Mouse (Mus musculus): ENCODE data around the gene Epn2. TPM values are rescaled to one million over a fixed set of nuclear protein-coding genes. Genes with fewer than 3 reads are reported as not detected.

Gene Epn2
- polyA plus RNA-seq, 1 experiment from 2014 or later, result 78.0 TPM

DNA sequence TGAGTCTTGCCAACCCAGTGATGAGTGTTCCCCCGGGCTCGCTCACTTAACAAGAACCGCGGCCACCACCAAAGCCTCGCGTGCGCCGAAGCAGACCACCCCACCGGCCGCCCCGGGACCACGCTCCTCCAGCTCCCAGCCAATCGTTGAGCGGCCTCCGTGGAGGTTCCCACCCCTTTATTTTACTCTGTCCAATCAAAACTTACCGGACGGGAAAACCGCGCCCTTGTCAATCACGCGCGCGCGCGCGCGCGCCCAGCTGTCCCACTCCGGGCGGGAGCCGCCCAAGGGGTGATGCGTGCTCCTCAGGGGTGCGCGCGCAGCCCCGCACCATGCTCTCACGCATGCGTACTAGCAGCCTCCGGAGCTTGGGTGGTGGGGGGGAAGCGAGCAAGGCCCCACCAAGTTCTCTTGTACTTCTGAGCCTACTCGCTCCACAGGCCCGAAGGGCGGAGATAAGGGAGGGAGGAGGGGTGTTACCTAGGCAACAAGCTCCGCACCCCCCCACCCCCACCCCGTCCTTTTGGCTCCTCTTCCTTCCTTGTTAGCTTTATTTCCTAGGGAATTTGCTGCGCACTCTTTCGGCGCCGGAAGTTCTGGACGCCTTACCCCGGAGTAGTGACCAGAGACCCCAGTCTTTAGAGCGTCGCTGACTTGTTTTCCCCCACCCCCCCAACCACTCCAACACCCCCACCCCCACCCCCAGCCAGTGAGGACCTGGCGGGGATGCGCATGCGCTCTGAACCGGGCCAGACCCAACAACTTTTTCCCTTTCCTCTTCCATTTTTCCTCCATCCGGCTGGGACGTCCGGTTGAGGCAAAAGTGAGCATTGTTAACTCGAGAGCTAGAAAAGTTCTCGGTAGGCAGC is 85.1 kb downstream of the Epn2 start, which contains the start of gene Mapk7:
Mapk7 (minus strand) TSS at position 278 of the 869 bp plus-strand sequence.
- Histone ChIP-seq H3K36me3 (ENCODE audit: control insufficient read depth, insufficient read depth, low read length) (peaks cover 18% of the 10 kb centered on the region), H3K4me1 (ENCODE audit: control insufficient read depth, insufficient read depth, low read length) (peaks cover 14% of the 10 kb centered on the region), H3K4me2 (ENCODE audit: low read length) (peak within 1 kb of the TSS; percentile 86), H3K4me3 (ENCODE audit: low read depth, low read length) (peak within 1 kb of the TSS; percentile 92), H3K27ac (ENCODE audit: low read length) (peak within 1 kb of the TSS; percentile 91), H3K27me3 (ENCODE audit: control insufficient read depth, insufficient read depth, low read depth, low read length) (no peaks in the 10 kb centered on the region), H3K9ac (ENCODE audit: low read depth, low read length) (peak within 1 kb of the TSS; percentile 92), H3K9me3 (replicated peaks; ENCODE audit: control insufficient read depth, low read length, poor library complexity, severe bottlenecking) (no peaks in the 10 kb centered on the region)
- peak; percentile 97 for ATAC-seq
- under 1% methylated on average over 58 of the region's 62 CpGs for WGBS

DNA sequence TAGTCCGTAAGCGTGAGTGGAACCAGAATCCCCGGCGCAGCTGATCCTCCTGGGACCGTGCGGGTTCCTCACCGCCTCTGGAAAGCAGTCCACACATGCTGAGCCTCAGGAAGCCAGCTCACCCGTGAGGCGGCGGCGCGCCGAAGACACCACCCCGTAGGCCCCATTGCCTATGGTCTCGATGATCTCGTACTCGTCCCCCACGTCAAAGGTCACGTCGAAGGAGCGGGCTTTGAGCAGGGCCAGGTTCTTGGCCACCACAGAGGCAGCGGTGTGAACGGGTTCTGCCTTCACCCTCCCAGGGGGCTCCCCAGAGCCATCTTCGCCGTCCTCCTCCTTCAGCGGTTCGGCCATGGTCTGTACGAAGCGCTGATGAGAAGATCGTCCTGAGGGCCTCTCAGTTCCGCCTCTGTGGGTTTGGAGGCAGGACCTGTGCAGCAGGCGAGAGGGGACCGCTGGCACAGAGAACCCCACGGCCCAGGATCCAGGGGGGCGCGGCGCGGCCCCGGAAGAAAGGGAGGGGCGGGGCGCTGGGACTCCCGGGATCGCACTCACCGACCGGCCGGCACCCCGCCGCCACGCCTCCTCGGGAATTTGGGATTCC is 85.9 kb downstream of the Epn2 start:
- peaks cover 20% of the 10 kb centered on the region for H3K36me3 ChIP-seq (ENCODE audit: control insufficient read depth, insufficient read depth, low read length)
- peak overlapping the region; percentile 92 for H3K9ac ChIP-seq (ENCODE audit: low read depth, low read length)
- H3K27me3 ChIP-seq (ENCODE audit: control insufficient read depth, insufficient read depth, low read depth, low read length), result no peaks in the 10 kb centered on the region
- ATAC-seq, result peak; percentile 79
- H3K4me1 ChIP-seq (ENCODE audit: control insufficient read depth, insufficient read depth, low read length), result peaks cover 14% of the 10 kb centered on the region
- no peaks in the 10 kb centered on the region for H3K9me3 ChIP-seq (replicated peaks; ENCODE audit: control insufficient read depth, low read length, poor library complexity, severe bottlenecking)
- peak overlapping the region; percentile 91 for H3K27ac ChIP-seq (ENCODE audit: low read length)
- H3K4me3 ChIP-seq (ENCODE audit: low read depth, low read length), result peak overlapping the region; percentile 92
- H3K4me2 ChIP-seq (ENCODE audit: low read length), result peak overlapping the region; percentile 86
- WGBS, result under 1% methylated on average over 42 of the region's 50 CpGs

DNA sequence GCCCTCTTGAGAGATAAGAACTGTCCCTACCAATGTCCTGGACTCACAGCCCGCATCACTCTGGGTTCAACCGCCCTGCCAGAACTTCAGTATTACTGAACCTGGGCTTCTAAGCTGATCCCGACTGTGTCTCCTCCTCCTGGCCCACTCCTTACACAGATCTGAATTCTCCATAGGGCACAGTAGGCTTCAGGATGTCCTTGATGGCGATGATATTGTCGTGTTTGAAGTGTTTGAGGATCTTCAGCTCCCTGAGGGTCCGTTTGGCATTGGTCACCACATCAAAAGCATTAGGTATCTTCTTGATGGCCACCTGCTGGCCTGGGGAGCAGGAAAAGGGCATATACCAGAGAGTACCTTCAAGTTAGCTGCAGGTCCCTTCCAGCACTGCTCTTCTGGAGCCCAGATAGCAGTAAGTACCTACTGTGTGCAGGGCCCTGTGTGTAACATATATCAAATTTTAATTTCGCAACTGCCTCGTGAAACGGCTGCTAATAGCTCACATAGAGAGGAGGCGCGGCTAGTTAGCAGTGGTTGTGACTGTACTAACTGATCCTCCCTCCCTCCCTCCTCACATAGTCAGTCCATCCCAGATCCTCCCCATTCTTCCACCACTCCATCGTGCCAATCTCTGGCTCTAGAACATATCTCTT is 86.6 kb downstream of the Epn2 start:
- H3K4me1 ChIP-seq (ENCODE audit: control insufficient read depth, insufficient read depth, low read length), result peaks cover 14% of the 10 kb centered on the region
- no peaks in the 10 kb centered on the region for H3K27me3 ChIP-seq (ENCODE audit: control insufficient read depth, insufficient read depth, low read depth, low read length)
- peak overlapping the region; percentile 92 for H3K4me3 ChIP-seq (ENCODE audit: low read depth, low read length)
- H3K9me3 ChIP-seq (replicated peaks; ENCODE audit: control insufficient read depth, low read length, poor library complexity, severe bottlenecking), result no peaks in the 10 kb centered on the region
- ATAC-seq, result no peak
- H3K4me2 ChIP-seq (ENCODE audit: low read length), result peak overlapping the region; percentile 86
- WGBS, result 77% methylated on average over 12 of the region's 12 CpGs
- peak overlapping the region; percentile 92 for H3K9ac ChIP-seq (ENCODE audit: low read depth, low read length)
- H3K36me3 ChIP-seq (ENCODE audit: control insufficient read depth, insufficient read depth, low read length), result peaks cover 27% of the 10 kb centered on the region
- H3K27ac ChIP-seq (ENCODE audit: low read length), result peak overlapping the region; percentile 91; the same call in 1 of the 2 replicates

DNA sequence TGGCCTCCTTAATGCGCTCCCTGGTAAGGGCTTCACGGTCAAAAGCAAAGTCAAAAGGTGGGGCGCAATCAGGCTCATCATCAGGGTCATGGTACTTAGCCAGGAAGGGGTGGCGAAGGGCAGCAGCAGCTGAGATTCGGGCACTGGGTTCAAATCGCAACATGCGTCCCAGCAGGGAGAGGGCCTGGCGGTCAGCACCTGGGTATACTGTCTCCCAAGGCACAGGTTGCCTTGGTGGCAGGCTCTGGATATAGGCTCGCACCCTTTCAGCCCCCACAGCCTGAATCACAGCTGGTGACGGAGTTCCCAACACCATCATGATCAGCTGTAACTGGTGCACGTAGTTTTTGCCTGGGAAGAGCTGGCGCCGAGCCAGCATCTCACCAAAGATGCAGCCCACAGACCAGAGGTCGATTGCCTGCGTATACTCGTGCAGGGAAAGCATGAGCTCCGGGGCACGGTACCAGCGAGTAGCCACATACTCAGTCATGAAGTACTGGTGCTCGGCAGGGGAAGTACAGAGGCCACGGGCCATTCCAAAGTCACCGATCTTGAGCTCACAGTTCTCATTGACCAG is 88.5 kb downstream of the Epn2 start:
- ATAC-seq, result no peak
- Histone ChIP-seq H3K4me2 (ENCODE audit: low read length) (no peak overlapping the region), H3K9ac (ENCODE audit: low read depth, low read length) (no peak overlapping the region), H3K4me3 (ENCODE audit: low read depth, low read length) (no peak overlapping the region), H3K27ac (ENCODE audit: low read length) (no peak overlapping the region), H3K4me1 (ENCODE audit: control insufficient read depth, insufficient read depth, low read length) (peaks cover 14% of the 10 kb centered on the region), H3K36me3 (ENCODE audit: control insufficient read depth, insufficient read depth, low read length) (peaks cover 29% of the 10 kb centered on the region), H3K27me3 (ENCODE audit: control insufficient read depth, insufficient read depth, low read depth, low read length) (no peaks in the 10 kb centered on the region), H3K9me3 (replicated peaks; ENCODE audit: control insufficient read depth, low read length, poor library complexity, severe bottlenecking) (no peaks in the 10 kb centered on the region)
- WGBS, result 91% methylated on average over 22 of the region's 22 CpGs

DNA sequence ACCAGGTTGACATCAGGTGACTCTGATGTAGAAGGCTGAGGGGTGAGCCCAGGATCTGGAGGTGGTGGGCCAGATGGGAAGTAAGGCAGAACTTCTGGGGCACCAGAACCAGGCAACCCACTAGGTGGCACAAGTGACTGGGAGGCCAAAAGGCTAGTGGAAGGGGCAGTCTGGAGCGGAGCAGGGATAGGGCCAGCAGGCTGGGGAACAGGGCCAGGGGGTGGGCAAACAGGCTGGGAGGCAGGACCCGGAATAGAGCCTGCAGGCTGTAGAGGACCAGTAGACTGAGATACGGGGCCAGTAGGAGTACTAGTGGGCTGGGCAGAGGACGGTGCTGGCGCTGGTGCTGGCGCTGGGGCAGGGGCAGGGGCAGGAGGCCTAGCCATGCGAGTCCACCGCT is 89.6 kb downstream of the Epn2 start:
- H3K27me3 ChIP-seq (ENCODE audit: control insufficient read depth, insufficient read depth, low read depth, low read length), result no peaks in the 10 kb centered on the region
- no peak overlapping the region for H3K4me3 ChIP-seq (ENCODE audit: low read depth, low read length)
- 92% methylated on average over 8 of the region's 8 CpGs for WGBS
- no peak for ATAC-seq
- H3K9me3 ChIP-seq (replicated peaks; ENCODE audit: control insufficient read depth, low read length, poor library complexity, severe bottlenecking), result no peaks in the 10 kb centered on the region
- no peak overlapping the region for H3K4me2 ChIP-seq (ENCODE audit: low read length)
- H3K4me1 ChIP-seq (ENCODE audit: control insufficient read depth, insufficient read depth, low read length), result peaks cover 13% of the 10 kb centered on the region
- H3K36me3 ChIP-seq (ENCODE audit: control insufficient read depth, insufficient read depth, low read length), result peaks cover 29% of the 10 kb centered on the region
- H3K9ac ChIP-seq (ENCODE audit: low read depth, low read length), result no peak overlapping the region
- no peak overlapping the region for H3K27ac ChIP-seq (ENCODE audit: low read length)

DNA sequence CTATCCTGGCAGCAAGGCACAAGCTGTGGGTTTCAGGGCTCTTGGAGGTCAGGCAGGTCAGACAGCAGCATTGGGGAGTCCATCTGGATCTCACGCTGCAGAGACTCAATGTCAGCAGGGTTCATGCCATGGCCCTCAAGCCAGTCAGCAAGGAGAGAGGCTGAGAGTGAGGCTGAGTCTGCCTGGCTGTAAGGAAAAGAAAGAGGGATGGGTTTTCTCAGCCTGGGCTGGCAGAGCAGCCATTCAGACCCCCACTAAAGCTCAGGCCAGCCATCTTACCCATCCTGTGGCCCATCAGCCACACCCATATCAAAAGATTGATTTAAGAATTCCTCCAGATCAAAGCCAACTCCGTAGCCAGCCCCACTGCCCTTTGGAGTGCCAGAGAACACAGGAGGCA is 90.4 kb downstream of the Epn2 start:
- no peaks in the 10 kb centered on the region for H3K9me3 ChIP-seq (replicated peaks; ENCODE audit: control insufficient read depth, low read length, poor library complexity, severe bottlenecking)
- no peak overlapping the region for H3K9ac ChIP-seq (ENCODE audit: low read depth, low read length)
- H3K36me3 ChIP-seq (ENCODE audit: control insufficient read depth, insufficient read depth, low read length), result peaks cover 29% of the 10 kb centered on the region
- no peak for ATAC-seq
- no peak overlapping the region for H3K4me3 ChIP-seq (ENCODE audit: low read depth, low read length)
- peaks cover 12% of the 10 kb centered on the region for H3K4me1 ChIP-seq (ENCODE audit: control insufficient read depth, insufficient read depth, low read length)
- H3K4me2 ChIP-seq (ENCODE audit: low read length), result no peak overlapping the region
- H3K27ac ChIP-seq (ENCODE audit: low read length), result no peak overlapping the region
- WGBS, result 78% methylated on average over 2 of the region's 2 CpGs
- no peaks in the 10 kb centered on the region for H3K27me3 ChIP-seq (ENCODE audit: control insufficient read depth, insufficient read depth, low read depth, low read length)

DNA sequence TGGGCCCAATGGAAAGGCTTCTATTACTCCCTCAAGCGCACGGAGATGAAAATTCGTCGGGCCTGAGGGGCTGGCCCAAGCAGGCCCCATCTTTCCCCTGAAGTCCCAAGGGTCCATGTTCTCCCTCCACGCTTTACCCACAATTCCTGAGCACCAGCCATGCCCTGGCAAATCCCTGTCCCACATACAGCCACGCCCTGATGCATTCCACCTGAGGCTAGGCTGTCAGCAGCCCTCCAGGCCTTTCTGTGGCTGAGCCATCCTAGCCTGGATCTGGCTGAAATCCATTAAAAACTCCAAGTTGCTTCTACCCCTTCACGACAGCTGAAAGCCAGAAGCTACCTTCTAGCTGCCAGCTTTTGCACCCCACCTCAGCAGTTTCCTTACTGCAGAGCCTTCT is 91.6 kb downstream of the Epn2 start:
- no peak overlapping the region for H3K9ac ChIP-seq (ENCODE audit: low read depth, low read length)
- peaks cover 29% of the 10 kb centered on the region for H3K36me3 ChIP-seq (ENCODE audit: control insufficient read depth, insufficient read depth, low read length)
- peaks cover 8% of the 10 kb centered on the region for H3K4me1 ChIP-seq (ENCODE audit: control insufficient read depth, insufficient read depth, low read length)
- no peaks in the 10 kb centered on the region for H3K9me3 ChIP-seq (replicated peaks; ENCODE audit: control insufficient read depth, low read length, poor library complexity, severe bottlenecking)
- no peak overlapping the region for H3K4me3 ChIP-seq (ENCODE audit: low read depth, low read length)
- no peak overlapping the region for H3K27ac ChIP-seq (ENCODE audit: low read length)
- no peaks in the 10 kb centered on the region for H3K27me3 ChIP-seq (ENCODE audit: control insufficient read depth, insufficient read depth, low read depth, low read length)
- 85% methylated on average over 7 of the region's 7 CpGs for WGBS
- no peak for ATAC-seq
- H3K4me2 ChIP-seq (ENCODE audit: low read length), result no peak overlapping the region

DNA sequence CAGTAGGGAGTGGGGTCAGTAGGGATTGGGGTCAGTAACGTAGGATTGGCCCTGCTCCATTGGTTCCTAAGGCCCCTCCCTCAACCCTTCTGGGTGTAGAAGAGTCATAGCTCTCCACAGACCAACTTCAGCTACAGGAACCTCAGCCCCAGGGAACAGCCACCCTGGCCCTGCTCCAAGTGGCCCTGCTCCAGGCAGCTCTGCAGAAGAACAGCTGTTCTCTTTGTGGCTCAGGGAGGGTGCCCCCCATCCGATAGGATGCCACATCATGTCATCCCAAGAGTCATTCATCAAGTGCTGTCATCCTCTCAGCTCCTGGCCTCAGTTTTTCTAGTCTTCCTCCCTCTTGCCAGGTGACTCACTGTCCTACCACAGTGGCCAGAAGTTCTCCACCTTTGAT is 92.1 kb downstream of the Epn2 start:
- no peak overlapping the region for H3K4me3 ChIP-seq (ENCODE audit: low read depth, low read length)
- peaks cover 29% of the 10 kb centered on the region for H3K36me3 ChIP-seq (ENCODE audit: control insufficient read depth, insufficient read depth, low read length)
- H3K9me3 ChIP-seq (replicated peaks; ENCODE audit: control insufficient read depth, low read length, poor library complexity, severe bottlenecking), result no peaks in the 10 kb centered on the region
- no peak overlapping the region for H3K27ac ChIP-seq (ENCODE audit: low read length)
- no peak overlapping the region for H3K4me2 ChIP-seq (ENCODE audit: low read length)
- WGBS, result 50% methylated on average over 2 of the region's 2 CpGs
- H3K4me1 ChIP-seq (ENCODE audit: control insufficient read depth, insufficient read depth, low read length), result peaks cover 3% of the 10 kb centered on the region
- H3K27me3 ChIP-seq (ENCODE audit: control insufficient read depth, insufficient read depth, low read depth, low read length), result no peaks in the 10 kb centered on the region
- no peak overlapping the region for H3K9ac ChIP-seq (ENCODE audit: low read depth, low read length)
- no peak for ATAC-seq
